Mouse (Mus musculus) neural tube, postnatal 0 days (tissue): Measurements from ENCODE around the gene Rpl6. TPM values are rescaled to one million over a fixed set of nuclear protein-coding genes. Genes with fewer than 3 reads are reported as not detected.

Experiments
- polyA plus RNA-seq: library from polyadenylated mRNA; unstranded; fragments of >200 nt; fragmentation: Nextera tagmentation; extraction: Ambion mirVana; gene quantifications from 2 replicates; pipeline ENCODE4 v1.2.1, GENCODE M21; 2015

Rpl6 gene
- polyA plus RNA-seq: 338 and 358 TPM in 2 replicates

GRCm38 (mm10) chr5:121204132-121205089 is at the start of gene Rpl6:
Gene Rpl6 (plus strand): TSS chr5:121204481.

GRCm38 (mm10) chr5:121190836-121191583 is 13.3 kb upstream of the Rpl6 start, which contains the start of gene Ptpn11:
Gene Ptpn11 (minus strand): TSS chr5:121191397.

GRCm38 (mm10) chr5:121219980-121220731 is 15.9 kb downstream of the Rpl6 start, which contains the start of gene Hectd4:
Gene Hectd4 (plus strand): TSS chr5:121220219.

Other genes with a start within 250 kb of the Rpl6 start
- 34.4 and 41.8 TPM in 2 replicates for gene Rph3a, start 194.4 kb upstream of the Rpl6 start, polyA plus RNA-seq
- gene Ptpn11, start 13.1 kb upstream of the Rpl6 start, polyA plus RNA-seq: 25.6 and 26.1 TPM in 2 replicates
- gene Hectd4, start 15.7 kb downstream of the Rpl6 start, polyA plus RNA-seq: 15.1 and 23.3 TPM in 2 replicates
- gene Trafd1, start 181.2 kb downstream of the Rpl6 start, polyA plus RNA-seq: 85.2 and 96.9 TPM in 2 replicates
- gene Naa25, start 193.5 kb downstream of the Rpl6 start, polyA plus RNA-seq: 41.6 and 46.4 TPM in 2 replicates
- 2.5 and 2.7 TPM in 2 replicates for gene Tmem116, start 247.4 kb downstream of the Rpl6 start, polyA plus RNA-seq
- gene Erp29, start 248.0 kb downstream of the Rpl6 start, polyA plus RNA-seq: 178 and 197 TPM in 2 replicates